Mouse (Mus musculus): ENCODE measurements around the gene Zranb3.
"Not testable (repeated sequence)": the region's sequence is repeated elsewhere in the genome, so short reads cannot be mapped to it uniquely, and the experiment has no call there.

The Zranb3 gene

DNA sequence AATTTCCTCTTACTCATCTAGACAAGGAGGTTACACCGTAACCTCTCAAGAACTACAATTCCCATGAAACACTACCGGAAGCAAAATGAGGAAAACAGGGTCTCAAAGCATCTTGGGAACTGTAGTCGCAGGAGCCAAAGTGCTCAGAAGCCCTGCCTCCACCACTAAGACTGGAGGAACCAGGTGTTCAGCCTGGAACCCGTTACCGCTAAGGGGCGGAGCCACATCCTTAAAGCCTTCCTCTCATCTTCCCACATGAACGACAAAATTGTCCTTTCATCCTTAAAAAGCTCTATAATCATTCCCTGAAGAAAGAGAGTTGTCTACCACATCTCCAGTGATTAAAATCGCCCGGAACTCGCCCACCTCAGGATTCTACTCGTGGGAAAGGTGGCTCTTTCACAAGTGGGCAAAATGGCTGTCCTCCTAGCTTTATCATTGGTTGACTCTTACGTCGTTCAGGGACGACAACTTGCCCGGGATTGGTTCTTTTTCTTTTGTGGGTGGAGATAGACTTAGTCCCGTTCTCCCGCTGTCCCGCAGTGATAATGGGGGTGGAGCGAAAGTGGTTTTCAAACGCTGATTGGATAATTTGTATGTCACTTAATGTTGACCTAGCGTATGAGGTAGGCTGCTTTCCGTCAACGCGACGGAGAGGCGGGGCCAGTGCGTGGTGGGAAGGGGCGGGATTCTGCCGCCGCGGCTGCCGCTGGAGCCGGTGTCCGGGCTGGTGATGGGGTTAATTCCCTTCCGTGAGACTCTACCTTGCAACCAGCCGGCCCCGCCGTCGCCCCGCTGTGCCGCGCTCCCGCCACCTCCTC lies at the start of gene Zranb3, which contains the start of gene R3hdm1:
Zranb3 (minus strand) TSS at position 407 of the 821 bp plus-strand sequence.
R3hdm1 (plus strand) TSS at position 661 of the 821 bp plus-strand sequence.
- DNase-seq (ENCODE audit: extremely low read depth, low read depth, low spot score) = peak; percentile 99

DNA sequence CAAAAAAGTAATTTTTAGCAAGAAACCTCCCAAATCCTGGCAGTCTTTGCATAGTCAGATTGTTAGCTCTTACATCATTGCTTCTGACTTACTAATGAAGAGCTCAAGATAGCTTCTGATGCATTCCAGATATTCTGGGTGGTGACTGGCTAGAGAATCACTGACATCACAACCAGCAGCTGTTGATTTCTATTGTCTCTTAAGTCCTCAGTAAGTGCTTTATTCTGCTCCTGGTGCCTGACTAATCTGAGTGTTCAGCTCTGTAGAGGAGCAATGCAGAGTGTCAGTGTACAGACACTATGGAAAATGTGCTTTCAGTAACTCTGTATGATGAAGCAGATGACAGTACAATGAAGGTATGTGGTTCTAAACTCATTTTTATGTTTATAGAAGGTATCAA lies 38.9 kb upstream of the Zranb3 start:
- DNase-seq (ENCODE audit: extremely low read depth, low read depth, low spot score) = no peak

DNA sequence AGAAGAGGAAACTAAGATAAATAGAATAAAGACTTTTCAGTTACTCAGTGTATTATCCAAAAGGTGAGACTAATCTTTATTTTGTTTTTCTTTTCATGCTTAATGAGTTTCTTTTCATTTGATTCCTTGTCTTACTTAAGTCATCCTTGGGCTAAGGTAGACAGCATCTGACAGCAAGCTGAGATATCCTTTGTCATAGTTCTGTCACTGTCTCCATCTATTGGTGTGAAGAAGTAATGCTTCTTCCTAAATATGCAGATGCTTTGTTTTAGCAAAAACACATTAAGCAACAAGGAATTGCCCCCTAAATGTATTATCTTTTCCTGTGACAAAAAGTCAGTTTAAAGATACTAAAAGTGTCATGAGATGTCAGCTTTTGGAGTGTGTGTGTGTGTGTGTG lies 38.2 kb upstream of the Zranb3 start:
- no peak for DNase-seq (ENCODE audit: extremely low read depth, low read depth, low spot score)

DNA sequence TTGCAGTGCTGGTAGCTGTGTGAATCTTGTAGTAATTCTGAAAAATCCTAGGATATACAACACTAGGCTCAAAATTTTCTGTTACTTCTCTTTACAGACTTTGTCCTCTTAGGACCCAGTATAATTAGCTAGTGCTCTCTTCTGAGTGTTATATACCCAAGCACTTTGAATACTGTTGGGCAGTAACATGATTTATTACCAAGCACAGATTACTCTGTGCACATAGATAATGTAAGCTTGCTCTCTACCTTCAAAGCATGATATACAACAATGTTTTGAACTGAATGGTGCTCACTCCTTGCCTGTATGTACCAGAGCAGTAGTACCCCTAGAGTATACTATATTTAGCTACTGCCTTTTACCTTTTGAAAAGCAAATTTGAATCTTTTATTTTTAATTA lies 33.4 kb upstream of the Zranb3 start:
- DNase-seq (ENCODE audit: extremely low read depth, low read depth, low spot score) = not testable (repeated sequence)

DNA sequence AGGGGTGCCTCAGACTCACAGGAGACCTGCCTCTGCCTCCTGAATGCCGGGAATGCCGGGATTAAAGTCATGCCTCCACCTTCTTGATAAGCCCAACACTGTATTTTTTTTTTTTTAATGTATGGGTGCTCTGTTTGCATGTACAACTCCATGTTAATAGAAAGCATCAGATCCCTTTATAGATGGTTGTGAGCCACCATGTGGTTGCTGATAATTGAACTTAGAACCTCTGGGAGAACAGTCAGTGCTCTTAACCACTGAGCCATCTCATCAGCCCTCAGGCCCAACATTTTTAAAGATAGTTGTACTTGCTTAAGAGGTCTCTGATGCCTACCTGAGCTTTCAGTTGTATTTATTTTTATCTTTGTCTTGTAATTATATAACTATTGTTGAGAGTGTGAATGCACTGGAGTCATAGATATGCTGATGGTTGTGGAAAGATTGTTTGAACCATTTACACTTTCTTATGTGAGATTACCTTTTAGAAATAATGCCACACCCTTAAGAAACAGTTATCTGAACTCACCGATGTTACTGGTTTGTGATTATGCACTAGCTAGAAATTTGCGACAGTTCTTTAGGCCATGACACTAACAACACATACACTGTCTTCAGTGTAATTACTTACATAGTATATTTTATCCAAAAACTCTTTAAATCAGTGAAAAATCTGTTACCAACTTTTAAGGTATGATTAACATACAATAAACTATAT lies 18.2 kb upstream of the Zranb3 start:
- DNase-seq (ENCODE audit: extremely low read depth, low read depth, low spot score) = no peak

DNA sequence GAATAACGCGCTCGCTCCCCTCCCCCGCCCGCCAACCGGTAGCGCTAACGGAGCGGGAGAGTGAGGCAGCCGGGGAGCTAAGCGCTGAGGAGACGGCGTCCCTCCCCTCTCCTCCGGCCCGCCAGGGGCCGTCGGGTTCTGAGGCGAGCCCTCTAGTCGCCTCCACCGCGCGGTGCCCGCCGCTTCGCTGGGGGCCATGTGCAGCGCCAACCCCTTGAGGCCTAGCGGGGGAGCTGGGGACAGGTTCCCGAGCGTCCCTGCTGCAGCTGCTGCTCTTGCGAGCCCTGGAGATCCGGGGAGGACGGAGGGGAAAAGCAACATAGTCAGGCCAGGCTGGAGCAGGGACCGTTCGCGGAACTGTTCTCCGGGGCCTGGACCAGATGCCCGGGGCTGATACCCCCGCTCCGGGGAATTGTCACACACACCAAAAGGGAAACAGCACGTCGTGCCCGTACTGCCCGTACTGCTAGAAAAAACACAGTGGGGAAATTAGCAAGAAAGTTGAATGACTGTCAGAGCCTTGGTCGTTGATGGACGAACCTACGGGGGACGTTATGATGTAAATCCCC lies 757 bp upstream of the Zranb3 start:
- DNase-seq (ENCODE audit: extremely low read depth, low read depth, low spot score) = no peak

DNA sequence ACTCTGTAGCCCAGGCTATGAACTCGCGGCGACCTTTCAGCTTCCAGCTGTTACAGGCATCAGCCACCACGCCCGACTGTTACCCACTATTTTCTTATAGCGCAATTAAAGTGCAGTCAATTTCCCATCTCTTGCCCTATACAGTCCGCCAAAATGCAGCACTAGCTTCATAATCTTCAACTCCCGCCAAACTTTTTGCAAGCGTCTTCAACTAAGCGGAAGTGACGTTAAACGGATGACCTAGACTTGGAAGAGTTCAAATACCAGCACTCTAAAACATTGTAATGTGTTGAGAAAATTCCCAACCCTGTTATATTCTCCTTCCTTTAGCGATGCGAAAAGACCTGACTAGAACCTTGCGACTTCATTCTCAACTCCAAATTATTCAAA lies 601 bp downstream of the Zranb3 start:
- peak; percentile 25 for DNase-seq (ENCODE audit: extremely low read depth, low read depth, low spot score)

DNA sequence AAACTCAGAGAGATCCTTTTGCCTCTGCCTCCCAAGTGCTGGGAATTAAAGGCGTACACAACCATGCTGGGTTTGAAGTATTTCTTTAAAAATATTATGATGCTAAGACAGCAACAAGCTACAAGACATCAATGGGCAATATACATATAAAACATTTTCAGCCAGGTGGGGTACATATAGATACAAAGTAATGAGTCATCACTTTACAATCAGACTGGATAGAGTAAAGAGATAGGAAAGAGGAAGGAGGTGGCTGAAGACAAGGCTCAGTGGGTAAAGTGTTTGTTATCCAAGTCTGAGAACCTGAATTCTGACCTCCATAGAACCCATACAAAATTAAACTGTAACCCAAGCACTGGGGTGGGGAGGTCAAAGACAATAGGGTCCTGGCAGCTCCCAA lies 4.5 kb downstream of the Zranb3 start:
- no peak for DNase-seq (ENCODE audit: extremely low read depth, low read depth, low spot score)

DNA sequence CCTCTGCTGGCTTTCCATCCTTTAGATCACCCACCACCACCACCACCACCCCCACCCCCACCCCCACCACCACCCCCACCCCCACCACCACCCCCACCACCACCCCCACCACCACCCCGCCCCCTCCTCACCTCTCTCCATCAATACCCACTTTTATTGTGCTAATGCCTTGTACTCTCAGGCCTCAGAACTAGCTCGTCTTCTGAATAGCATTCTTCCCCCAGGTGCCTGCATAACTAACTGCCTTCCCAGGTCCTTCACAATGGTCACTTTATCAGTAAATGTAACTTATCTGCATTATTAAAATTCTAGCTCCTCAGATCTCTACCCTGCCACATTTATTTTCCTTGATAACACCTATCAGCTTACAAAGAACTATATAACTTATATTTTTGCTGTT lies 8.2 kb downstream of the Zranb3 start:
- no peak for DNase-seq (ENCODE audit: extremely low read depth, low read depth, low spot score)

DNA sequence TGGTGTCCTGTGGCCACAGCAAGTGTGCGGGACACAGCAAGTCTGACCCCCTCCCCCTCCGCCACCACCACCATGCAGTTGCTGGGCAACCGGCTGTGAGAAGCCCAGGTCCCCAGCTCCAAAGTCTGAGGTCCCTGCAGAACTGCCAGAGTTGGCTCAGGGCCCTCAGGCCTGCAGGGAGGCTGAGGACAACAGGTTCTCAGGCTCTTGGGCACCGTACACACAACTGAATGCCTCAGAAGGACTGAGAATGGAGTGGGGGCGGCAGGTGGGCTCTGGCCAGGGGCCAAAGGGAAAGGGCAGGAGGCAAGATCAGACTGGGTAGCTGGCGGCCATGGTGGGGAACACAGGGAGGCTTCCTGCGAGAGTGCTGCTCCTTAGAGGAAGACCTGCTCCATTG lies 20.0 kb downstream of the Zranb3 start:
- no peak for DNase-seq (ENCODE audit: extremely low read depth, low read depth, low spot score)

DNA sequence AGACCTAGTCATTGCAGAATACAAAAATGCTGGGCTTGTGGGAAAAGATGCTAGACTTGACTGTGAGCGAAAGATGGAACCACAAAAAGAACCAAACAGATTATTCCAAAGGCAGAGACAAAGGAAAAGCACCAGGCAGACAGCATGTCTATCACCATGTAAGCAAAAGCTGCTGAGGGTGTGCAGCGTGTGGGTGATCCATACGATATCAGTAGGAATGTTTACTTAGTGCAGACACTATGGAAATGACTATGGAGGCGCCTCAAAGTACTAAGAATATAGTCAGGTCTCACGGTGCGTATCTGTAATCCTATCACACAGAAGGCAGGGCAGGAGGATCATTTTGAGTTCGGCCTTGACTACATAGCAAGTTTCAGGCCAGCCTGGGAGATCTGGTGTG lies 21.0 kb downstream of the Zranb3 start:
- DNase-seq (ENCODE audit: extremely low read depth, low read depth, low spot score) = no peak

DNA sequence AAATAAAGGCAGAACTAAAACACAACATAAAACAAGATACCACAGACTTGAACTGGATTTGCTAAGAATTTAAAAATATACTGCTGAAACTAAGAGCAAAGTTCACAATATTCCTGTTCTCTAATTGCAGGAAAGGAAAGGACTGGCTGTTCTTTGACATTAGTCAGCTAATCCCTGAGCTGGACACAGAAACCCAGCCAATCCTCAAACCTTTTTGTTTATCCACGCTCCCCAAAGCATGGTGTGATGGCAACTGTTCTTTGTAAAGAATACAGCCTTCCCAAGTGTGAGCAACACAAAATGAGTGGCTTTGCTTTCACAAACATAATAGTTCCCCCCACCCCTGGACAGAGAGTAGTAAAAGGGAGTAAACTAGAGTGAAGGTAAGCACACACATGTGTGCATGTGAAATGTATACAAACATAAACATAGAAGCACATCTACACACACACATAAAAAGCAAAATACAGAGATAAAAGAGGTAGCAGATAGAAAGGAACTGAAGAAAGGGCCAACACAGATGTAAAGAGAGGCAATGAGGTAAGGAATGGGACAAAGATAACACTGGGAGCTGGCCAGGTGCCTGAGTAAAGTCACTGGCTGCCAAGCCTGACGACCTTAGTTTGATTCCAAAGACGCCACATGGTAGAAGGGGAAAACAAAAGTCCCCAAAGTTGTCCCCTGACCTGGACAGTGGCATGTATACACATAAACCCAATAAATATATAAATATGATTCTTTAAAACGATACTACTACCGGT lies 21.7 kb downstream of the Zranb3 start:
- DNase-seq (ENCODE audit: extremely low read depth, low read depth, low spot score) = no peak

DNA sequence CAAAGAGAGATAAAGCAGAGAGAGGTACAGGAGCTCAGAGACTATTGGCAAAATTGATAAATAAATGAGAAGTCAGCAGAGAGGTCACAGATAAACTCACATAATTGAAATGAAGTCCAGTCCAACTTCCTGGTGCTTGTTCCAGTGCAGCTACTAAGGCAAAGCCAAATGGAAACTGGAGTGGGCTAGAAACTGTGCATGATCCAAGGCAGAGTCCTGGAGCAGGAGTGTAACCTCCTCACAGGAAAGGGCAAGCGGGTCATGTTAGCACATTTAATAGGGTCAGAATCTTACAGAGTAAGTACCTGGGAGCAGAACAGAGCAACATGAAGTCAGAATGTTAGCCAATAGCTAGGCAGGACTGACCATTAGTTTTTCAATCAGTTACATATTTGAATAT lies 24.2 kb downstream of the Zranb3 start:
- DNase-seq (ENCODE audit: extremely low read depth, low read depth, low spot score) = no peak

DNA sequence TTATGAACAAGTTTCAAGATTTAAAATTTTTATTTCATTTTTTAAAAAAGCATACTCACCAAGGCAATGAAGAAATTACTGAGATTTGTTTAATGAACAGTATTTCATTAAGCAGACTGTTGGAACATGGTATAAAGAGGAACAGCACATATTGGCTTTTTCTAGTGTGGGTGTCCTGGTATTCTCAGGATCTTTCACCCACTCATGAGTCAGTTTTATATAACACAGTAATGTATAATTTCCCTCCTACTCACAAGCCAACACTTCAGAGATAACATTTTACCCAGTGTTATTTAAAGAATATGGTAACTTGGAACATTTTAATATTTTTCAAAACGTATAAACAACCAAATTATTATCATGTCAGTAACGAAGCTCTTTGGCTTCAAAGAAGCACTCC lies 25.1 kb downstream of the Zranb3 start:
- DNase-seq (ENCODE audit: extremely low read depth, low read depth, low spot score) = no peak

DNA sequence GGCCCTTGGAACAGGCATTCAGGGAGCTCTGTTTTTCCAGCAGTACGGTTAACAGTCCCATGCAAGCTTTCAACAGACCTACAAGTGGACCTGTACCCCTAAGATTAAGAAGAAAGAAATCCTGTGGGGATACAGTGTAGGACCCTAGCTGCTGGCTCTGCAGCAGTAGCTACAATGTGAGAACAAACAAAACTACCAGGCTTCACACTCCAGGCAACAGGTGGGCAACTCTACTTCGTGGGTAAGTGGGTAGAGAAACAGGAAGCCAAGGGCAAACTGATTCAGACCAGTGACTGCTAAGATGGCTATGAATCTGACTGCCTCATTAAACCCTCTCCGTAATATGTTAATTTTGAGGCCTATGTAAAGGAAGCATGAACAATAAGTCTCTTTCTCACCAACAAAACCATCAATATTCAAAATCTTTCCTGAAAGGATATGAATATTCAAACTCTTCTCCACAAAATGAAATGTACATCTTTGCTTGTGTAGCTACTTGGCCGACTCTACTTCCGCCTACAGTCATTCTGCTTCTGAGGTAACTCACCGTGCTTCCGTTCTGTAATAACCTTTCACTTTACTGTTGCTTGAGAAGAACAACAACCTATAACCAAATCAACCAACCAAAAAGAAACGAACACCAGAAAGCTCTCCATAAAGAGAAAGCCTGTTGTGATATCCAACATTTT lies 25.9 kb downstream of the Zranb3 start:
- no peak for DNase-seq (ENCODE audit: extremely low read depth, low read depth, low spot score)

DNA sequence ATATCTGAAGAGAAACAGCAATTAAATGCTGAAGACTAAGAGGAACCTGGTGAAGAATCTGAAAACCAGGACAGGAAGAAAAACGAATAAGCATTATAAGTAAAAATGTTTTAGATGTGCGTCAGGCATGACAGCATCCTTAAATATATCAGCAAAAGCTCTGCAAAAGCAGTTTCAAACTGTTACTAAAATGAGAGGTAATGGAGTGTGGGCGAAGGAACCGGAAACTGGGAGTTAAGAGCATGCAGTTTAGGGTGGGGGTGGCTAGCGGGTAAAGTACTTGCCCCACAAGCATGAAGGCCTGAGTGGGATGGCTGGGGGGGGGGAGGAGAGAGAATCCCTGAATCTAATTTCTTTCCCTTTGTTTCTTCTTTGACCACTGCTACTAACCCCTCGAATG lies 29.8 kb downstream of the Zranb3 start:
- DNase-seq (ENCODE audit: extremely low read depth, low read depth, low spot score) = no peak

DNA sequence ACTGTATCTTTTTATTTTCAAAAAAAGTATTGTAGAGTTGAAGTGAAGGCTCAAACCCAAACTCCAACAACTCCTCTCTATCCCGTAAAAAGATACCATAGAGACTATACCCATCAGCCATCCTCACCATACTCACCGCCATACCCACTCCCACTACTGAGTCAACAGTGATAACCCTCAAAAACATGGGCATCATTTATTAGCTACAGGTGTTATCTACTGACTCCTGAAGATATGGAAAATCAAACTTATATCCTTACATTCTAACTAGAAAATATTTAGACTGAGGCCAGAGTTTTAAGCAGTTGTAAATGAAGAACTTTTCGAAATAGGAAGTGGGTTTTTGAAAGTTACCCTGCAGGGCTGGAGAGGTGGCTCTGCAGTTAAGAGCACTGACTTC lies 32.8 kb downstream of the Zranb3 start:
- DNase-seq (ENCODE audit: extremely low read depth, low read depth, low spot score) = no peak

DNA sequence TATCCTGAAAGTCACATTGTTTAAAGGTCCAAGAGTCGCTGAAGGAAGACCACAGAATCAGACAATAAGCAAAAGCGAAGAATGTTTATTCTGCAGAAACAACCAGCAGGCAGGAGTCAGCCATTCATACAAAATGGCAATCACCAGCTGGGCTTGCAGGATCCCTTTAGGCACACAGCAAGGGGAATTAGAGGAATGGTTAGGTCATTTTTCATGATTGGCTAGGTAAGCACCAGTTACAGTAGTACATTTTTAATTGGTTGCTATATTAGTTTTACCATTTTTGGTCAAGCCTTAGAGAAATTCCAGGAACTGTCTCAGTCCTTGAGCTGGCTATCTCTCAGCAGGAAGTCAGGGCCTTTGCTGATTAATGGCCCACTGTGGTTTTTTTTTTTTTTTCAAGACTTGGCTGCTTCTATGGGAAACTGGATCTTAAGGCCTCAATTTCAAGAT lies 33.9 kb downstream of the Zranb3 start:
- DNase-seq (ENCODE audit: extremely low read depth, low read depth, low spot score) = no peak

DNA sequence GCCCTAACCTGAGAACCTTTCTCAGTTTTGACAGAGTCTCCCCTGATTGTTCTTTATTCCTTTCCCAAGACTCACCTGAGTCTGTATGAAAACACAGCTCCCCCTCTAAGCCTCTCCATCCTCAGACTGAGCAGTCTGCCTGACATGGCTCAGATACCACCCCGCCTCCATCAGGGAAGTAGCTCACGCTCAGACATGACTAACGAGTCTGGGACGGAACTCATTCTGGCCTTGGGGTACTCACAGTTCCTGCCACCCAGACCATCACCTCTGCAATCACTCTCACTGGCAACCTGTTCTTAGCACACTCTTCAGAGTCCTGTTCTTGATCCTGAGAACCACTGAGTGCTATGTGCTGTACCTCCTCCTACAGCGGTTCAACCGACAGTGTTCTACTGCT lies 38.1 kb downstream of the Zranb3 start:
- DNase-seq (ENCODE audit: extremely low read depth, low read depth, low spot score) = no peak

DNA sequence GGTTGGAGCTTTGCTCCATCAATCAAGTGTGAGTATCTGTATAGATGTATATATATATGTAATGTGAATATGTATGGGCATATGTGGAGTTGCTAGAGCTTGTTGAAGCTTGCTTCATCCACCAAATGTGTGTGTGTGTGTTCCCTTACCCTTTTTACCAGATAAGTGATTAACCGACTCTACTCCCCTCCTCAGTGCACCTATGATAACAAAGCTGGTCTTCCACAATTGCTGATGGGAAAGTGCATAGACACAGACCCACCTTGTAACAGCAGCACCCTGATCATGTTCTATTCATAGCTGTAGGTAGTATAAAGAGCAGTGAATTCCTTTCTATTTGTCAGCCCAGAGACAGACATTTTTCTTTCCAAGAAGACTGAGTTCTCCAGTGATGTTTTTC lies 40.7 kb downstream of the Zranb3 start:
- no peak for DNase-seq (ENCODE audit: extremely low read depth, low read depth, low spot score)

DNA sequence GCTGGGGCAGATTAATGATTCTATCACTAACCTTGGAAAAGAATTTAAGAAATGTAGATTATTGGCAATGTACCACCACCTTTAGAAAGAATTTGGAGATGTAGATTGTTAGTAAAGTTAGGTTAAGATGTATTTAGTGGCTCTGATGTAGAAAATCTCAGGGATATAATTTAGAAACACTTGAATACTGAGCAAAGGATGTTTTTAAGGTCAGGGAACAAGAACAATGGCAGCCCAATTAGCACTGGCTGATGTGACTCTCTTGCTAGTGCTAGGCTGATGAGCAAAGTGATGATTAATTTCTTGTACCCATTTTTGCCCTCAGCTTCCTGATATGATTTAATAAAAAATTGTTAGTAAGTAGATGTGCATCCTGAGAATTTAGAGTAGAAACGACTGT lies 41.4 kb downstream of the Zranb3 start:
- no peak for DNase-seq (ENCODE audit: extremely low read depth, low read depth, low spot score)

All from fat pad, adult 2 months (tissue).